Mouse (Mus musculus): ENCODE measurements around the gene Tbc1d16.

DNA sequence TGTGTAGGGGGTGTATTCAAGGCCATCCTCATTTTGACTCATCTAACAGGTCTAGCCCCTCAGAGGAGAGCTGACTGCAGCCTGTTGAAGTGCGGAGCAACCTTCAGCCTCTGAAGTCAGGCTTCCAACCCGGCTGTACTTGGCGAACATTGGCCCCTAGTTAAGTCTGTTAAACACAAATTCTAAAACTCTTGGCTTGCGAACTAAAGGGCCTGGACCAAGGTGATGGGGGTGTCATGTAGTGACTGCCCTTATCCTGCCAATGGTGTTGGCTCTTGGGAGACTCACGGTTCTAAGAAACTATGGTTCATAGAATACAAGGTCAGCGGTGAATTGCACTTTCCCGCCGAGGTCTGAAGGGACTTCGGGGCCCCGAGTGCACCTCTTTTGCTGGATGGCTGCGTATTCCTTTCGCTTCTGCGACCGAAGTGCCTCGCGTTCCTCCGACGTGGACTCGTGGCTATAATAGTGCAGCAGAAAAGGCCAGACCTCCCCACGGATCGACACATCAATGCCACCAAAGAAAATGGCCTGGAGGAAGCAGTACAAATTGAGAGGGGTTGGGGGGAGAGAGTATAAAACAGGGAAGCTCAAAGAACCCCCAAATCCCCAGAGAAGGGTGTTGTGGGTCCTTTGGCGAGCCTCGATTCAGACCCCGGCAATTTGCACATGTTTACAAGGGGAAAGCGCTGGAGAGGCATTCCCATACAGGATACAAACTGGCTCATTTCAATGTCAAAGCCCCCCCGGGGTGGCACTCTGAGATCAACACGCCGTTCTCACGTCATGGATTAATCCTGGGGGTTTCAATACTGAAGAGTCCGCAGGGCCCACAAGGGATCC lies 72.4 kb downstream of the Tbc1d16 start:
- TF ChIP-seq CTCF (IDR thresholded peaks at IDR 0.05; ENCODE audit: insufficient read depth, low read length) (no peak), POLR2A (IDR thresholded peaks at IDR 0.05; ENCODE audit: borderline replicate concordance, extremely low read depth, low read depth, low read length) (no peak)
